Mouse (Mus musculus) embryonic facial prominence, embryonic 12.5 days (tissue): Measurements from ENCODE around the gene Rbm8a2. TPM values are rescaled to one million over a fixed set of nuclear protein-coding genes. Genes with fewer than 3 reads are reported as not detected.

Experiments used
- polyA plus RNA-seq: library from polyadenylated mRNA; unstranded; fragments of >200 nt; fragmentation: Nextera tagmentation; extraction: Ambion mirVana; gene quantifications from 2 replicates; pipeline ENCODE4 v1.2.1, GENCODE M21; 2016

Rbm8a2 gene
- polyA plus RNA-seq, 1 experiment from 2014 or later, result 1.1 TPM

Other genes with a start within 250 kb of the Rbm8a2 start
- 86.3 and 104 TPM in 2 replicates for gene Exo1, start 98.5 kb downstream of the Rbm8a2 start, polyA plus RNA-seq
- gene Gm38100, start 58.8 kb downstream of the Rbm8a2 start, polyA plus RNA-seq, result 0.09 TPM in 1 of 2 replicates, not detected in the other